Mouse (Mus musculus) kidney, postnatal 25 days (tissue): ENCODE measurements around the gene Atp7b.

Experiments
- DNase-seq, 2 experiments: peaks; one replicate each; pipeline ENCODE4 v3.0.0; 2021; ENCODE audit warnings: mixed read lengths in 2 of 2

Gene Atp7b

DNA sequence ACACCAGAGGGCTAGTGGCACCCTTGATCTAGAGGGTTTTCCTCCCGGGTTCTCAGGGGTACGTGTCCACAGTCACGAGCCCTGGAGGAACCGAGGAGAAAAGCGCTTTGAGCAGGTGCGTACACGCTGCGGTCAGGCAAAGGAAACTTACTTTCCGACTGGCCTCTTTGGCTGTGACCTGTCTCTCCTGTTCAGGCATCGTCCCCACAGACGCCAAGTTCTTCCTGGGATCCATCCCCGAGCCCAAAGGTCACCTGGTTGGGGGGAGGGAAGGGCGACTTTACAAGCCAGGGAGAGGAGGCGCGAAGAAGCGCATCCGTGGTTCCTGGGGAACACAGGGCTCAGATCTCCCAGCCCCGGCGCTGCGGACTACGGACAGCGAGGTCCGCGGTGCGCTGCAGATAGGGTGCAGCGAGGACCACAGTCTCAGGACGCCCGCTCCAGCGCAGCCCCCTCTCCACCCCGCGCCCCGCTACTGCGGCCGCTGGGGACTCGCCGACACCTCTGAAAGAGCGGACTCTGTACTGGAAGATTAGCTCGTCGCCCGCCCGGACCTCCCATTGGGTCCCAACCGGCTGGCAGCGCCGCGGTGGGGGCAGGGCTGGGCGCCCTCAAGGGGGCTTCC lies at the start of gene Atp7b:
Gene Atp7b (minus strand): TSS at position 485 of the 625 bp plus-strand sequence.
- peak; percentile 74 to 87 for DNase-seq

DNA sequence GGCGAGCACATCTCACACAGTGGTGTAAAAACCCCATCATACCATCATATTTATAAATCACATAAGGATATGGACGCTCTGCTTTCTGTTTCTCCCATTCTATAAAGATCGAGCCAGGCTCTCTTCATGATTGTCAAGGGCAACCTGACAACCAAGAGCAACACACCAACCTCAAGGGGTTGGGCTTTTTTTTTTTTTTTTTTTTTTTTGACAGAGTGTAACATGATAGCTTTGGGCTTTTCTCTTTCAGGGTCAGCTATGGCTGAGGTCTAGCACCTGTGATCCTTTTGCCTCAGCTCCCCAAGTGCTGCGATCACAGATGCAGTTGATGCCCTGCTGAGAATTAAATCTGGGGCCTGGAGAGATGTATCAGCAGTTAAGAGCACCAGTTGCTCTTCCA lies 46.9 kb upstream of the Atp7b start:
- no peak for DNase-seq

DNA sequence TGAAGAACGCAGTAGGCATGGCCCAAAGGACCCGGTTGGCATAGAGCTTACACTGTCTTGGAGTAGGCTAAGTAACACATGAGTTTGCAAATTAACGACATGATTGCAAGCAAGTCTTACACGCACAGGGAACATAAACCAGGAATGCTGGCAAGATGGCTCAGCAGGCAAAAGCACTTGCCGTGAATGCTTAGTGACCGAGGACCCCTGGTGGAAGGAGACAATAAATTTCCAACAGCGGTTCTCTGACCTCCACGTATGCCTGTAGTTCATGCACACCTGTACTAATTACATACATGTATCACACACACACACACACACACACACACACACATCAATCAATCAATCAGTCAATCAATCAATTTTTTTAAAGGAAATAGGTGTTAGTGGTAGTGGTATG lies 31.5 kb upstream of the Atp7b start:
- peak in 1 of 2 experiments; percentile 2 for DNase-seq

DNA sequence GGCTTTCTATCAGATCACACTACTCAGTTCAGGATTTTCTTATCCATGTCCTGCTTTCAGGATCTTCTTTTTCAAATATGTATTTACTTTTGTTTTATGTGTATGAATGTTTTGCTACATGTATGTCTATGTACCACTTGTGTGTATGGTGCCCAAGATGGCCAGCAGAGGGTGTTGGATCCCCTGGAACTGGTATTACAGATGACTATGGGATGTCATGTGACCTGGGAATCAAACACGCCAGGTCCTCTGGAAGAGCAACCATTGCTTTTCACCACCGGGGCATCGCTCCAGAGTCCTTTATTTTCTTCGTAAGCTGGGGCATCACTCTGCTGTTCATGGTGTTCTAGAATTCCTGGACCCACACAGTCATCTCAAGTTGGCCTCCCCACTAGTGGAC lies 29.1 kb upstream of the Atp7b start:
- DNase-seq, result no peak

DNA sequence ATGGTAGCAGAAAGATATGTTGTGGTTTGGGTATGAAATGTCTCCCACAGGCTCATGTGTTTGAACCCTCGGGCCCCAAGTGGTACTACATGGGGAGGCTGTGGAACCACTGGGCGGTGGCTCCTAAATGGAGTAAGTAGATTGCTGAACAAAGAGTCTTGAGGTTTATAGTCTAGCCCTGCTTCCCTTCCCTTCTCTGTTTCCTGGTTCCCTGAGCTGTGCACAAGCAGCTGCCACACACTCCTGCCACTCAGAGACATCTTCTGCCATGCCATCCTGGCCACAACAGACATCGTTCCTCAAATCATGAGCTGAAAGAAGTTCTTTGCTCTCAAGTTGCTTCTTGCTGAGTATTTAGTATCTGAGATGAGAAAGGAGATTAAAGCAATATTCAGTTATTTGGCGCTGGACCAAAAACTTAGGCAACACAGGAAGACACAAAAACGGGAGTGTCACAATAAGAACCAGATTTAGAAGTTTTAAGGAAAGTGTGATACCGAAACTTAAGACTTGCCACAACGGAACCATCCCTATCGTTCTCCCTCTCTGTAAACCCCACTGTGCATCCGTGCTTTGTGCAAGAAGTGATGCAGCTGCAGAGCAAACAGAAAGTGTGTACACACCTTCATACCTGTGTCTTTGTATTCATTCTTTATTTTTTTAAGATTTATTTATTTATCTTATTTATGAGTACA lies 19.4 kb upstream of the Atp7b start:
- no peak for DNase-seq

DNA sequence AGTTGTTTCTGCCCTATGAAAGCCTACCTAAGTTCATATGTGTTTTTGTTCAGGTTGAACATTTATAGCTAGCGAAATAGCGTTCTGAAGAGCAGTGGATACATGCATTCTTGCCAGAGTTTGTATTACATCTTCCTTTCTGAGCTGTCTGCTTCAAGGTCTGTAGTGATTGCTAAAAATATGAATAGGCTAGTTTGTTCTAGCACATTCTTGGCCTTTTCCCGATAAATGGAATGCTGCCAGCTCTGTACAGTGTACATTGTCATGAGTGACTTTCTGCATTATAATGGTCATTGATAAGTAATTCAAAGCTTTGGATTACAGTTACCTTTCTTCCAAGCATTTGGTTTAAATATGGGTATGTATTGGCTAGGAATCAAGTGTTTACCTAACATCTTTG lies 1.0 kb upstream of the Atp7b start:
- no peak for DNase-seq

DNA sequence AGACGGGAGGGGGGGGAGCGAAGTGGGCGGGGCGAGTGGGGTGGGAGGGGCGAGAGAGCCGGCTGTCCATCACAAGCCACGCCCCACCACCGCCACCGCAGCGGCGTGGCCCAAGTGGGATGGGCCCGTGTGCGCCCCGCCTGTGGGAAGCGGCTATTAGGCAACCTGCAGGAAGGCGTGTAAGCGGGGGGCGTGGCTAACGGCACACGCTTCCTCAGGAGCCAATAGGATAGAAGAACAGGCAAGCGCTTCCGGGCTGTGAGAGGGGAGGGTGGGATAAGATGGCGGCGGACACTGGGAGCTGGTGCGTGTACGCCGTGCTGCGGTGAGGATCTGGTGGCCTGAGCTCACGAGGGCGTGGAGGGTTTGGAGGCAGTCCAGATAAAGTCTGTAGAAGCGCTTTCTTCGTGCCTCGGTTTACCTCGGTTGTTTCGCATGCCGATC lies 363 bp upstream of the Atp7b start, which contains the start of gene Alg11:
Gene Alg11 (plus strand): TSS at position 276 of the 444 bp plus-strand sequence.
- peak; percentile 98 to 99 for DNase-seq

DNA sequence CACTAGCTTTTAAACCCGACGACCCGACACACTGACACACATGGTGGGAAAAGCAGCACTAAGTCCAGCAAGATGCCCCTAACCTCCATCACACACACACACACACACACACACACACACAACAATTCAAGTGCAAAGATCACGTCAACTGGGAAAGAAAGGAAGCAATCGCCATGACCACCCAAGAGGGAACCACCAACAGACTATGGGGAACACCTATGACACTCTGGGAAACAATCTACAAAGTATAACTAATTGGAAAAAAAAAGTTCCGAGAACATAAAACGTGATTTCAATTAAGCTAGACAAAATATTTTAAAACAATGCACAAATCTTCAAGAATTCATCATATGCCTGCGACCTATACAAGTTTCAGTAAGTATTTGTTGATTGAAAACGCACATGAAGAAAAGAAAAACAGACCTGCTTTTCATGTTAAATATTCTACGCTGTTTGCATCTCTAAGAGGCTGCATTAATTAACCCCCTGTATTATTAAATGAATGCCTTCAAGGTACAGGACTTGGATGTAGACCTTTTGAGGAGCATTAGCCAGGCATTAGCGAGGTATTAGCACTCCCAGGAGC lies 859 bp downstream of the Atp7b start:
- no peak for DNase-seq

DNA sequence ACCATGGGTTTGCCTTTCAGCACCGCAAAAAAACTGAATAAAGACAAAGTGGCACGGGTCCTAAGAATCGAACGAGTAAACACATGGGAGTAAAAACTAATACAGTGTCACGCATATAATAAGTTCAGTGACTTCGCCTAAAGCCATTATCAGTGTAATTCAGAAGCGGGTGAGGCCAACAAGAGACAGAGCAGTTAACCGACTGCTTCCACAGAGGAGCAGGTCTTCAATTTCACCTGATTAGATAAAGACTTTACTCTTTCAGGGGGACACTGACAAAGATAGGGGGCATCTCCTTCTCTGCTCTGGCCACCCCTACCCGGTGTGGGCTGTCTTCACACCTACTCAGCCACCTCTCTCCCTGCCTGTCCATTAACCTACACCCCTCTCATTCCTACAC lies 1.7 kb downstream of the Atp7b start:
- DNase-seq, result no peak

DNA sequence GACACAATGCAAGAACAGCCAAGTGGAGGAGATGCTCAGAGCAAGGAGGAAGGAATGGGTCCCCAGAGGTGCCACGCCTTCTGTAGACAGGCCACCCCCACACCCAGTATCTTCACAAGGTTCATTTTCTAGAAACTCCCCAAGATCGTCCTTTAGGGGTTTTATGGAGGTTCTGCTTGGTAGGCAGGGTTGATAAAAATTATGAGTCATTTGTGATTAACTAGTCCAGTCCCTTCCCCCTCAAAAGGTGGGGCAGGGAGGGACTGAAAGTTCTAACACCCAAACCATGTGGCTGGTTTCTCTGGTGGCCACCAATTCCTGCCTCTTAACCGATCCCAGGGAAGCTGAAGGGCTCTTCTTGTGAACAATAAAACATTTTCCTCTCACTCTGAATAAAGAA lies 3.3 kb downstream of the Atp7b start:
- no peak for DNase-seq

DNA sequence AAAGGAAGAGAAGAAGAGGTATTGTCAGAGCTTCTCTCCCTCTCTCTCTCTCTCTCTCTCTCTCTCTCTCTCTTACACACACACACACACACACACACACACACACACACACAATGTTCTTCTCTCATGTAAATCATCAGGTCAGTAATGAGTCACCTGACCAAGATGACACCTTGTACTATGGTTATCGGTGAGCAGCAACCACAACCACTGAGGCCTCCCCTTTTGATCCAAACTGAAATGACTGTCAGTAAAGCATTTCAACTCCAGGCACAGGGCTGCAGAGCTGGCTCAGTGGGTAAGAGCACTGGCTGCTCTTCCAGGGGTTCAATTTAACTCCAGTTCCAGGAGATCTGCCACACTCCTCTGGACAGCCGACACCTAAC lies 4.6 kb downstream of the Atp7b start:
- no peak for DNase-seq

DNA sequence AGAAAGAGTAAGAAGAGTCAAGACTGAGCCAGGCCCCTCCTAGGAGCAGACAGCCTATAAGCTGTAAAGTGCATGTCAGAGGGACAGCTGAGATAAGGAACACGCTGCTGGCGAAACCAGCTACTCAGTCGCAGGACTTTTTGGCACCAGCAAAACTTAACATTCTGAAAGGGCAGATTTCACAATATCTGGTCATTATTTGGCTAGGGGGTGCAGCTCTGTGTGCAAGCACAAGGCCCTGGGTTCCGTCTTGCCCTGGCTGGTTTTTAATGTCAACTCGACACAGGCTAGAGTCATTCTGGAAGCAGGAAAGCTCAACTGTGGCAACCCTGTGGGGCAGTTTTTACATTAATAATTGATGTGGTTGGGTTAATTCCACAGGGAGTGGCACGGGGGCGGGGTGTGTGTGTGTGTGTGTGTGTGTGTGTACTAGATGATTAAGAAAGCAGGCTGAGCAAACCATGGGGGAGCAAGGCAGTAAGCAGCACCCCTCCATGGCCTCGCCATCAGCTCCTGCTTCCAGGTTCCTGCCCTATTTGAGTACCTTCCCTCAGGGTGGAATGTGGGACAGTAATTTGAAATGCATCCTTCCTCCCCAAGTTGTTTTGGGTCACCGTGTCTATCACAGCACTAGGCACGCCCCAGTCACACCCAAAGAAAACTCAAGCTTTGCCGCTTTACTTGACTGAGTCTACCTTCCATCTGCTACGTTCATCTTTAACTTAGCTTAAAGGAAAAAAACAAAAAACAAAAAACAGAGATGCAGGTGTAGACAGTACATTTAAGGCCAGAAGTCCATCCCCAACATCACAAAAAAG lies 5.2 kb downstream of the Atp7b start:
- DNase-seq, result no peak

DNA sequence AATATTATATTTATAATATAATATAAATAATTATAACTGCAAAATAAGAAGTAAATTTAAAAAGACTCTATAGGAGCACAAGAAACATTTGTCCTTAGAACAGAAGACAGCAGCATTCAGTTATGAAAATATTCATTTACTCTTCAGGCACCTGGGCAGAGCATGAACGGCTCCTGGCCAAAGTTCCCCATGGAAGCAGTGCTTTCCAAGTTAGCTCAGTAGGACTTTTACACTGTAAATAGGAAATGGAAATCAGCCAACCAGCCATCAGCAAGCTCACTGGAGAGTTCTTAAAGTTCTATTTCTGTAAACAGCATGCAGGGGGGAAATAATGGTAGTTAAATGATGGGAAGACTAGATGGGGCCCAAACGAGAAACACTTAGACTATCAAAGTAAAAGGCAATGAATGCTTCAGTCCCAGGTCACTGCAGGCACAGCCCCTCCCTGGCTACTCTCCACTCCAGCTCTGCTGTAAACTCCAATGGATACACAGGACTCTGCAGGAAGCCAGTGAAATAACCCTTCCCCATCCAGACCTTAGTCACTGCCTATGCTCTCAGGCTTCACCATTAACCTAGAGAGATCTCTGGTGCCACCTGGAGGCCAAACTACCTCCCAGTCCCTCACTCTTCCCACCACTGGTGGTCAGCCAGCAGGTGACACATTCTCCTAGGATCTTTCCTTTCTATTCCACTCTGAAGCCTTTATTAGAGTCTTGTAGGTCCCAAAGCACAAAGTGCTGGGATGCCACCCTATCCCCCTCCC lies 12.2 kb downstream of the Atp7b start:
- DNase-seq, result peak; percentile 70 to 84

DNA sequence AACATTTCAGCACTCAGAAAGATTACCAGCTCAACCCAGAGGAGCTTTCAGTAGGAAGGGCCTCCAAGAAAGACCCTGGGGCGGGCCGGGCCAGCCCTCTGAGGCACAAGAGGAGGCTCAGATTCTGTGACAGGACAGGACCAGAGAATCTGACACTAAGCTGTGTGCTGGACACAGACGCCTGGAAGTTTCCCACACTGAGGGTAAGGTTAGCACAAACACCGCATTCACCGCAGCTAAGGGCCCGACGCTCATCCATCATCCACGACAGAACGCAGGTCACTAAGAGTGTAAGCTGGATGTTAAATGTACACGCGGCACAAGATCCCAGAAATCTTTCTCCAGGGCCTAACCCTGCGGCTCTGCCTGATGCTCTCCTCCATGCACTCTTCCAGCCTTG lies 16.4 kb downstream of the Atp7b start:
- no peak for DNase-seq

DNA sequence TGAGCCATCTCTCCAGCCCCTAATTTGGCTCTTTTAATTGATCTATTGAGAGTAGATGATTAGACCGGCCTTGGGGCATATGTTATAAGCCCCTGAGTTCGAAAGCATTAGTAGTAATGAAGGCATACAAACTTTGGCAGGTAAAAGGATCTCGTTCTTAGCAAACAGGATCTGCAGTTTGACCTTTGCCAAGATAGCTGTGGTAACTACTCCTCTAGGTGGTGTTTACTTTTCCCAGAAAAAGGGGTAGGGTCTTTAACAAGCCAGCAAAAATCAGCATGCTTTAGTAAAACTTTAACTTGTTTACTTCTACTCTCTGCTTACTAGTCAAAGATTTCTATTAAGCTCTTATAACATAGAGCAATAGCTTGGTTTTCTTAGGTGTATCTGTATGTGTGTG lies 17.6 kb downstream of the Atp7b start:
- DNase-seq, result no peak

DNA sequence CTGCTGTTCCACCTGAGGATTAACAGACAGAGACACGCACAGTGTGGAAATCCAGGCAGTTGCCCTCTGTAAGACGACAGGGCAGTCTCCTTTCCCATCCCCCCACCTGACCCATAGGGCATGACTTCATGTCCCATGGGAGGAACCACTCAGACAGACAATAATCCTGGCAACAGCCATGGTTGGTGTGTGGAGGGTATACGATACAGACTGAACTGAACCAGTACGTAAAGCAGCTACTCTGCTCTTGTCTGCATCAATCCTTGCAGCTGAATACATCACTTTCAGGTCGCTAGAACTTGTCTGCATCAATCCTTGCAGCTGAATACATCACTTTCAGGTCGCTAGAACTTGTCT lies 20.0 kb downstream of the Atp7b start:
- no peak for DNase-seq

DNA sequence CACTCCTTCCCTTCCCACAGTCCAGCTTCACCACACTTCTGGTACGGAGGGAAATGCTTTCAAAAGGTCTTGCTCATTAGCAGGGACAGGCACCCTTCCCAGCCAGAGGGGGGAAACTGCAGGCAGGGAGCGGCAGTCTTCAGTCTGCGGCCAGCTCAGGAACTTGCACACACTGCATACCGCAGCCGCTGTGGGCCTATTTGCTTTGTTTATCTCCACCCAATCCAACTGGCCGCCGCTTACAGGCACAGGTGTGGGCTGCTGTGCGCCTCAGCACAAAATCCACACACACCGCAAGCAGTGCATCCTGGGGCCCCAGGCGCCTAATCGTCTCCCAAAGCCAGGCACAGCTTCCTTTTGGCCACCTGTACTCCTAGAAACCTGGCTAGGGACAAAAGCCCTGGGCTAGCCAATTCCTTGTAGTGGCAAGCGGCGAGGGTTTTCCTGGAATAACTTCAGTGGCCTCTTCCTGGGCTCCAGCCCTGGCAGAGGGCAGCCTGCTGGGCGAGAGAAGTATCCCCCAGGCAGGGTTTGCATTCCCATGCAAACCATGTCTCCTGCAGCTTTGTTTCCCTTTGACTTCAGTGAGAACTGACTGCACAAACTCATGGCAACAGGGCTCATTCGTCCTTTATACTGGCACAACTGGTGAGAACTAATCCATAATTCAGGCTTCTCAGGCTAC lies 20.5 kb downstream of the Atp7b start:
- DNase-seq, result no peak

DNA sequence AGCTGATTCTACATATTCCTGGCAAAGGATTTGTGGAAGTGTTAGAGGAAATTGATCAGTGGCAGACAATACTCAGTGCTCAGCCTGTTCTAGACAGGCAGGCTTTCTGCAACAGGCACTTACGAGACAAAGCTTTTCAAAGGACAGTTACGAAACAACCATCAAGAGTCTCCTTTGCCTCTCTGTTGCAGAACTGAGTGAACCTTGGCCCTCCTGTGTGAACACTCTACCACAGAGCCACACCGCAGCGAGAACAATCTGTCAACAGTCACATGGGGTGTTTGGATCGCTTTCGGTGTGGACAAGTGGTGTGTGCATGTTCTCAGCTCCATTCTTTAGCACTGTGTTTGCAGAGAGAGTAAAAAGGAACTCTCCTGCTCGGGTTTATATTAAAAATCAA lies 23.1 kb downstream of the Atp7b start:
- peak; percentile 28 to 67 for DNase-seq

DNA sequence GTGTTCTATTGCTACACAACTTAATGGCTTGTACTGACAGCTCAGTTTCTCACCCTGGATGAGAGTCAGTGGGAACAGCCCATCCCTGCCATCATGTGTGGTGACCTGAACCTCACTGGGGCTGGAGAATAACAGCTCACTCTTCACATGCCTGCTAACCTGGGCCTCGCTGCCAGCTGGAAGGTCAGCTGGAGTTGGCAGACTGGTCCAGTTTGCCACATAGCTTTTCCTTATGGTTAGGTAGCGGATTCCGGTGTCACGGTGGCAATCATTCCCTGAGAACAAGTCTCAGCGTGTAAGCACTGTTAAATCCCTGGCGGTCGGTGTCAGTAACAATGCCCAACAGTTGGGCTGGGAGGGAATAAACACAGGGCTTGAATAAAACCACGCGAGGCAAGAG lies 24.0 kb downstream of the Atp7b start:
- DNase-seq, result no peak

DNA sequence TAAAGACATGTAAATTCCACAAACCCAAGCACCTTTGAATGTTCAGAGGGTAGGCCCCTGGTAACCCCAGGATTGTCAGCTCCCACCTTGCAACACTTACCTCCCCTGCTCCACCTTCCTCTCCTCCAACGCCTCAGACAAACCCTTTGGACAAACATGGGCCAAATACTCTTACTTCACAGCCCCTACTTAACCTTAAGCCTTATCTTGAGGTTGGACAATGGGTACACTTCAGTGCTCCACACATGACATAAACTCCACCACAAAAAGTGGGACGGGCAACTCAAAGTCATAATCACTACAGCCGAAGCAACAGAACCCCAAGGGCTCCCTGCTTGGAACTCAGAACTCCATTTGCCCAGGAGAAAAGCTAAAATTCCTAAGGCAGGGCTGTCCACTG lies 29.1 kb downstream of the Atp7b start:
- no peak for DNase-seq

DNA sequence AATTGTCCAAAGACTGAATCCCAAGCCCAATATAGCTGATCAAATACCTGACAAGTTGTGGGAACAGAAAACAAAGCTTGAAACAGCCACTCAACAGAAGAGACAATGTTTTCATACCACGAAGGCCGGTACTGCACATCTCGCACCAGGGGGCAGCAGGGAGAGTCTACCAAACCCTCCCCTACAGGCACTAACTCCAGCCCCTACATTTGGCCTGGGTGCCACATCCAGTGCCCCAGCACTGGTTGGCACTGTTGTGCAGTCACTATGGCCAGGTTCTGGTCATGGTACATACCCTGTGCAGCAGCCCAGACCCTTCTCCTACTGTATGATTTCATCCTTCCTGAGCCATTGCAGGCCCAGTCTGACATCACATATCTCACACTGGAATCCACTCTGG lies 31.1 kb downstream of the Atp7b start:
- no peak for DNase-seq

DNA sequence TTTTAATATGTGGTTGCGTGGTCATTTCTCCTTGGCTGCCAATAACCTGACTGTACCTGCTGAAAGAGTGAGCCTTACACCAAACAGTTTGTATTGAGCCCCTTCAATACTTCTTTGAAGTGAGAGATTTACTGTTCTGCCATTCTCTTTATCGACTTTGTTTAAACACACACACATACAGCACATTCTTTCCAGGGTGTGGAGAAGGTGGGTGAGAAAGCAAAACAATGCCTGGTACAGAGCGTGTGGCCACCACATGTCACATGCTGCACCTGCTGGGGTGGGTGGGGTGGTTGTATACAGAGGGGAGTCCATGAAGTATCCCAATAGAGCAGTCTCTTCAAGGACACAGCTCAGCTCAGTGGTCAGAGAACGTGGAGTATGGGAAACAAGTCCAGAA lies 34.9 kb downstream of the Atp7b start:
- no peak for DNase-seq
